Mouse (Mus musculus): ENCODE measurements around the gene Prex1.

The Prex1 gene

GRCm38 (mm10) chr2:166606053-166606452 lies 107.6 kb downstream of the Prex1 start:
- DNase-seq (ENCODE audit: low read depth, low spot score) = no peak

GRCm38 (mm10) chr2:166605164-166605831 lies 108.3 kb downstream of the Prex1 start:
- DNase-seq (ENCODE audit: low read depth, low spot score) = no peak

GRCm38 (mm10) chr2:166602948-166603347 lies 110.7 kb downstream of the Prex1 start:
- DNase-seq (ENCODE audit: low read depth, low spot score) = no peak

GRCm38 (mm10) chr2:166601420-166601819 lies 112.2 kb downstream of the Prex1 start:
- DNase-seq (ENCODE audit: low read depth, low spot score) = no peak

- no peak for DNase-seq (ENCODE audit: low read depth, low spot score)
Observed at GRCm38 (mm10) chr2:166598453-166599155, 115.0 kb downstream of the Prex1 start.

GRCm38 (mm10) chr2:166597763-166598162 lies 115.9 kb downstream of the Prex1 start:
- DNase-seq (ENCODE audit: low read depth, low spot score) = no peak

- DNase-seq (ENCODE audit: low read depth, low spot score) = peak; percentile 43
Observed at GRCm38 (mm10) chr2:166592034-166592912, 121.4 kb downstream of the Prex1 start.

- DNase-seq (ENCODE audit: low read depth, low spot score) = no peak
Observed at GRCm38 (mm10) chr2:166584491-166584890, 129.1 kb downstream of the Prex1 start.

GRCm38 (mm10) chr2:166583292-166583691 lies 130.3 kb downstream of the Prex1 start:
- no peak for DNase-seq (ENCODE audit: low read depth, low spot score)

GRCm38 (mm10) chr2:166581881-166582583 lies 131.6 kb downstream of the Prex1 start:
- DNase-seq (ENCODE audit: low read depth, low spot score) = no peak

GRCm38 (mm10) chr2:166579793-166580192 lies 133.8 kb downstream of the Prex1 start:
- DNase-seq (ENCODE audit: low read depth, low spot score) = no peak

- no peak for DNase-seq (ENCODE audit: low read depth, low spot score)
Observed at GRCm38 (mm10) chr2:166579361-166579760, 134.3 kb downstream of the Prex1 start.

GRCm38 (mm10) chr2:166575419-166575818 lies 138.2 kb downstream of the Prex1 start:
- no peak for DNase-seq (ENCODE audit: low read depth, low spot score)

GRCm38 (mm10) chr2:166574934-166575333 lies 138.7 kb downstream of the Prex1 start:
- DNase-seq (ENCODE audit: low read depth, low spot score) = no peak

- DNase-seq (ENCODE audit: low read depth, low spot score) = no peak
Observed at GRCm38 (mm10) chr2:166573621-166574020, 140.0 kb downstream of the Prex1 start.

GRCm38 (mm10) chr2:166572297-166572696 lies 141.3 kb downstream of the Prex1 start:
- DNase-seq (ENCODE audit: low read depth, low spot score) = no peak

- DNase-seq (ENCODE audit: low read depth, low spot score) = no peak
Observed at GRCm38 (mm10) chr2:166569182-166569581, 144.4 kb downstream of the Prex1 start.

GRCm38 (mm10) chr2:166565503-166565902 lies 148.1 kb downstream of the Prex1 start:
- DNase-seq (ENCODE audit: low read depth, low spot score) = no peak

GRCm38 (mm10) chr2:166564455-166564854 lies 149.2 kb downstream of the Prex1 start:
- DNase-seq (ENCODE audit: low read depth, low spot score) = peak; percentile 53

- no peak for DNase-seq (ENCODE audit: low read depth, low spot score)
Observed at GRCm38 (mm10) chr2:166563890-166564289, 149.7 kb downstream of the Prex1 start.

- no peak for DNase-seq (ENCODE audit: low read depth, low spot score)
Observed at GRCm38 (mm10) chr2:166563076-166563475, 150.6 kb downstream of the Prex1 start.

- DNase-seq (ENCODE audit: low read depth, low spot score) = no peak
Observed at GRCm38 (mm10) chr2:166561781-166562180, 151.9 kb downstream of the Prex1 start.
